26 mouse cellular contexts compared by ENCODE assay signal in the genomic region with DNA sequence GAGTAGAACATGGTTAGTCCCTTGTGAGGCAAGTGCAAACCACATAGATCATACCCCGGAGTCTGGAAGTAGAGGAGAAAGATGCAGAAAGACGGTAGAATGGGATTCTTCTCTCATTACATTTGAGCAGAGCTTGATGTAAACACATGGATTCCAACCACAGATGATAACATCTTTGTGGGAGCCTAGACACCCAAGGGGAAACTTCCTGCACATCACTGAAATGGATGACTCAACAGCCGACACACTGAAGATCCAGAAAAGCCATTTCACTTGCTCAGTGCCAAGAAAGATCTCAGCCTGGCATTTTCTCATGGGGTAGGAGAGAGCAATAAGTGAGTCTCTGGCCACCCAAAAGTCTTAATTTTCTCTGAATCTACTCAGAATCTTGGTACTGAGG. TPM values are rescaled to one million over a fixed set of nuclear protein-coding genes. Genes with fewer than 3 reads are reported as not detected.
"Had no signal": no experiment of that assay in that cellular context is flagged by ENCODE, and none has a peak within 500 bp of the region (broad histone marks: within the 10 kb centered on the region; RNA-seq: fewer than 3 reads in every experiment).

No protein-coding gene starts in this region.

- H3K27ac ChIP-seq: kidney, postnatal 0 days; layer of hippocampus, adult 2 months; limb, embryonic 12.5 days; limb, embryonic 15.5 days; liver, embryonic 14.5 days; midbrain, embryonic 10.5 days; midbrain, embryonic 13.5 days; stomach, postnatal 0 days had no signal

- ATAC-seq: liver, postnatal 0 days; lung, postnatal 0 days; midbrain, embryonic 13.5 days; midbrain, embryonic 16.5 days had no signal

- H3K4me1 ChIP-seq: limb, embryonic 15.5 days; megakaryocyte, embryonic 14.5 days; midbrain, embryonic 13.5 days had no signal

- H3K27me3 ChIP-seq: limb, embryonic 12.5 days; limb, embryonic 15.5 days; megakaryocyte, embryonic 14.5 days; midbrain, embryonic 13.5 days had no signal

- H3K9ac ChIP-seq: limb, embryonic 12.5 days; limb, embryonic 15.5 days; liver, embryonic 14.5 days; liver, postnatal 0 days; lung, embryonic 14.5 days; midbrain, embryonic 13.5 days had no signal

- DNase-seq: kidney, adult 2 months; kidney, postnatal 25 days; layer of hippocampus, adult 9-11 months; liver, postnatal 0 days; lung, embryonic 14.5 days; lung, postnatal 36 days; thymus, adult 2 months; thymus, postnatal 14 days; thymus, postnatal 4 days had no signal

- H3K4me3 ChIP-seq: layer of hippocampus, adult 2 months; limb, embryonic 12.5 days; limb, embryonic 15.5 days; megakaryocyte, embryonic 14.5 days; midbrain, embryonic 10.5 days; midbrain, embryonic 13.5 days had no signal

- H3K4me2 ChIP-seq: limb, embryonic 12.5 days; limb, embryonic 15.5 days; liver, embryonic 11.5 days; lung, embryonic 14.5 days; midbrain, embryonic 13.5 days had no signal

- H3K36me3 ChIP-seq: limb, embryonic 12.5 days; limb, embryonic 15.5 days; midbrain, embryonic 10.5 days; midbrain, embryonic 13.5 days had no signal

- H3K9me3 ChIP-seq: limb, embryonic 15.5 days; midbrain, embryonic 10.5 days had no signal

RNA-seq across cellular contexts. Expression of gene 1700011L22Rik, which starts 20.5 kb away (rescaled TPM):
- polyA plus RNA-seq: kidney, adult 2 months; kidney, embryonic 14.5 days; kidney, postnatal 0 days; large intestine, adult 2 months; limb, embryonic 12.5 days; limb, embryonic 15.5 days; liver, embryonic 11.5 days; liver, embryonic 14.5 days; liver, postnatal 0 days; lung, embryonic 14.5 days; lung, postnatal 0 days; midbrain, embryonic 10.5 days; midbrain, embryonic 13.5 days; midbrain, embryonic 16.5 days; neural tube, embryonic 11.5 days; neural tube, embryonic 14.5 days; stomach, embryonic 14.5 days; stomach, postnatal 0 days; thymus, adult 2 months had no signal
